Mouse (Mus musculus): ENCODE data around the gene Akt1s1. TPM values are rescaled to one million over a fixed set of nuclear protein-coding genes. Genes with fewer than 3 reads are reported as not detected.
A peak's percentile ranks its signal among the peaks of the same experiment; 100 is the strongest.

The Akt1s1 gene
- polyA plus RNA-seq, 2 experiments, result 10.0 to 25.8 TPM

DNA sequence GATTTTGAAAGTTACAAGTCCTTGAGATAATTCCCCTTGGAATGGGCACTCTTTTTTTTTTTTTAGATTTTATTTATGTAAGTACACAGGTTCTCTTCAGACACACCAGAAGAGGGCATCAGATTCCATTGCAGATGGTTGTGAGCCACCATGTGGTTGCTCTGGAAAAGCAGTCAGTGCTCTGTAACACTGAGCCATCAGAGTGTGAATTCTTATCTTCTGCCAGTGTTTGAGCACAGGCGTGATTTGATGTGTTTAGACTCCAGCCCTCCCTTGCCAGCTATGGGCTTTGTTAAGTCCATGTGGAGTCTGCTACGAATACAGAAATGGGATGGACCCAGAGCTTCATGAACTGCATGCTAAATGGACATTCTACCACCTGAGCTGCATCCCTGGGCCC lies 30.6 kb upstream of the Akt1s1 start:
- H3K9me3 ChIP-seq (ENCODE audit: control insufficient read depth, low read length), result no peaks in the 10 kb centered on the region
- TF ChIP-seq EP300 (IDR thresholded peaks at IDR 0.05; ENCODE audit: low read depth), result no peak
- TF ChIP-seq CTCF (IDR thresholded peaks at IDR 0.05; ENCODE audit: low read depth), result peak; percentile 50
- peak overlapping the region; percentile 82 to 94 for H3K4me3 ChIP-seq (ENCODE audit: insufficient read depth in 1 of 2, low read depth in 2 of 2, low read length in 2 of 2)
- no peak for ATAC-seq (ENCODE audit: insufficient read depth)
- 35% methylated on average over 2 of the region's 2 CpGs for WGBS (ENCODE audit: insufficient replicate concordance)
- no peak overlapping the region; the same call in 1 of the 2 replicates for H3K27ac ChIP-seq
- H3K4me2 ChIP-seq (ENCODE audit: low read depth), result peak overlapping the region; percentile 84
- no peak for DNase-seq (ENCODE audit: low read depth in 3 of 3, low spot score in 3 of 3)
- peaks cover 36 to 58% of the 10 kb centered on the region in 2 experiments for H3K4me1 ChIP-seq (replicated peaks; ENCODE audit: control insufficient read depth in 2 of 2, insufficient read depth in 2 of 2, low read length in 1 of 2)
- no peak overlapping the region; the same call in 1 of the 2 replicates for H3K9ac ChIP-seq (replicated peaks)
- peaks cover 8% of the 10 kb centered on the region; the same call in 1 of the 2 replicates for H3K36me3 ChIP-seq (replicated peaks; ENCODE audit: control insufficient read depth, insufficient read depth, low read depth)
- no peaks in the 10 kb centered on the region for H3K27me3 ChIP-seq (ENCODE audit: control insufficient read depth, insufficient read depth, low read length)

- Histone ChIP-seq H3K27ac (peak overlapping the region; percentile 37), H3K9me3 (ENCODE audit: control insufficient read depth, low read length) (no peaks in the 10 kb centered on the region), H3K27me3 (ENCODE audit: control insufficient read depth, insufficient read depth, low read length) (no peaks in the 10 kb centered on the region), H3K36me3 (replicated peaks; ENCODE audit: control insufficient read depth, insufficient read depth, low read depth) (peaks cover 8% of the 10 kb centered on the region; the same call in 1 of the 2 replicates), H3K4me3 (ENCODE audit: insufficient read depth in 1 of 2, low read depth in 2 of 2, low read length in 2 of 2) (peak overlapping the region; percentile 39 to 82), H3K9ac (replicated peaks) (peak overlapping the region; percentile 55), H3K4me1 (replicated peaks; ENCODE audit: control insufficient read depth in 2 of 2, insufficient read depth in 2 of 2, low read length in 1 of 2) (peaks cover 42 to 64% of the 10 kb centered on the region in 2 experiments), H3K4me2 (ENCODE audit: low read depth) (peak overlapping the region; percentile 84)
- ATAC-seq (ENCODE audit: insufficient read depth), result no peak
- WGBS (ENCODE audit: insufficient replicate concordance), result 43% methylated on average over 6 of the region's 6 CpGs
- DNase-seq (ENCODE audit: low read depth in 3 of 3, low spot score in 3 of 3), result peak in 1 of 3 experiments; percentile 22
- TF ChIP-seq EP300 (IDR thresholded peaks at IDR 0.05; ENCODE audit: low read depth), result peak; percentile 42
- no peak for TF ChIP-seq CTCF (IDR thresholded peaks at IDR 0.05; ENCODE audit: low read depth)
These were observed 30.0 kb upstream of the Akt1s1 start for GRCm38 (mm10) chr7:44818751-44819235.

- WGBS (ENCODE audit: insufficient replicate concordance), result 79% methylated on average over 2 of the region's 2 CpGs
- Histone ChIP-seq H3K36me3 (replicated peaks; ENCODE audit: control insufficient read depth, insufficient read depth, low read depth) (peaks cover 8% of the 10 kb centered on the region; the same call in 1 of the 2 replicates), H3K4me1 (replicated peaks; ENCODE audit: control insufficient read depth in 2 of 2, insufficient read depth in 2 of 2, low read length in 1 of 2) (peaks cover 45 to 67% of the 10 kb centered on the region in 2 experiments), H3K4me3 (ENCODE audit: insufficient read depth in 1 of 2, low read depth in 2 of 2, low read length in 2 of 2) (peak overlapping the region in 1 of 2 experiments; percentile 82; a peak in 2 of 4 replicates), H3K27ac (peak overlapping the region; percentile 36), H3K9me3 (ENCODE audit: control insufficient read depth, low read length) (no peaks in the 10 kb centered on the region), H3K9ac (replicated peaks) (peak overlapping the region; percentile 55), H3K27me3 (ENCODE audit: control insufficient read depth, insufficient read depth, low read length) (no peaks in the 10 kb centered on the region), H3K4me2 (ENCODE audit: low read depth) (peak overlapping the region; percentile 84)
- TF ChIP-seq EP300 (IDR thresholded peaks at IDR 0.05; ENCODE audit: low read depth) (no peak), CTCF (IDR thresholded peaks at IDR 0.05; ENCODE audit: low read depth) (no peak)
- ATAC-seq (ENCODE audit: insufficient read depth) (no peak), DNase-seq (ENCODE audit: low read depth in 3 of 3, low spot score in 3 of 3) (no peak)
These were observed 29.4 kb upstream of the Akt1s1 start for GRCm38 (mm10) chr7:44819391-44819790.

DNA sequence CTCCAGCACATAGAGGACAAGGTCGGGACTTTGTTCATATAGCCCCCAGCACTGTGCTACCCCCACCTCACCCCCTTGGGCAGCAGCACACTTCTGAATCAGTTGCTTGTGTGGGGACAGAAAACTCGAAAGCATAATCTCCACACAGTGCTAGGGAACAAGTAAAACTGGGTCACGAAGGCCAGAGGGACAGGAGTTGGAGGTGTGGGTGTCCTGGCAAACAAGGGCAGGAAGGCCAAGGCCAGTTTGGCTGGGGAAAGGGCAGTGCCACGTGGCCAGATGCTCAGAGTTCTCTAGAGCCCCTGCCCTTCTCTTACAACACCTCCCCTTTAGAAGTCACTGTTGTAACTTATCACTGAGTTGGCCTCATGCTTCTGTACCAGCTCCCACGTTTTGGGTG lies 28.9 kb upstream of the Akt1s1 start:
- Histone ChIP-seq H3K4me1 (replicated peaks; ENCODE audit: control insufficient read depth in 2 of 2, insufficient read depth in 2 of 2, low read length in 1 of 2) (peaks cover 45 to 67% of the 10 kb centered on the region in 2 experiments), H3K36me3 (replicated peaks; ENCODE audit: control insufficient read depth, insufficient read depth, low read depth) (peaks cover 8% of the 10 kb centered on the region; the same call in 1 of the 2 replicates), H3K27me3 (ENCODE audit: control insufficient read depth, insufficient read depth, low read length) (no peaks in the 10 kb centered on the region), H3K4me3 (ENCODE audit: insufficient read depth in 1 of 2, low read depth in 2 of 2, low read length in 2 of 2) (no peak overlapping the region), H3K9me3 (ENCODE audit: control insufficient read depth, low read length) (no peaks in the 10 kb centered on the region), H3K9ac (replicated peaks) (peak overlapping the region; percentile 23; the same call in 1 of the 2 replicates), H3K4me2 (ENCODE audit: low read depth) (peak overlapping the region; percentile 84), H3K27ac (peak overlapping the region; percentile 36)
- TF ChIP-seq CTCF (IDR thresholded peaks at IDR 0.05; ENCODE audit: low read depth) (no peak), EP300 (IDR thresholded peaks at IDR 0.05; ENCODE audit: low read depth) (no peak)
- ATAC-seq (ENCODE audit: insufficient read depth) (no peak), DNase-seq (ENCODE audit: low read depth in 3 of 3, low spot score in 3 of 3) (peak in 1 of 3 experiments; percentile 25)
- 36% methylated on average over 5 of the region's 5 CpGs for WGBS (ENCODE audit: insufficient replicate concordance)

- Histone ChIP-seq H3K4me3 (ENCODE audit: insufficient read depth in 1 of 2, low read depth in 2 of 2, low read length in 2 of 2) (no peak overlapping the region), H3K27ac (no peak overlapping the region; the same call in 1 of the 2 replicates), H3K36me3 (replicated peaks; ENCODE audit: control insufficient read depth, insufficient read depth, low read depth) (peaks cover 8% of the 10 kb centered on the region; the same call in 1 of the 2 replicates), H3K4me1 (replicated peaks; ENCODE audit: control insufficient read depth in 2 of 2, insufficient read depth in 2 of 2, low read length in 1 of 2) (peaks cover 41 to 63% of the 10 kb centered on the region in 2 experiments), H3K4me2 (ENCODE audit: low read depth) (peak overlapping the region; percentile 84; the same call in 1 of the 2 replicates), H3K9me3 (ENCODE audit: control insufficient read depth, low read length) (no peaks in the 10 kb centered on the region), H3K27me3 (ENCODE audit: control insufficient read depth, insufficient read depth, low read length) (no peaks in the 10 kb centered on the region), H3K9ac (replicated peaks) (peak overlapping the region; percentile 18; the same call in 1 of the 2 replicates)
- TF ChIP-seq EP300 (IDR thresholded peaks at IDR 0.05; ENCODE audit: low read depth) (no peak), CTCF (IDR thresholded peaks at IDR 0.05; ENCODE audit: low read depth) (no peak)
- WGBS (ENCODE audit: insufficient replicate concordance), result 61% methylated on average over 3 of the region's 3 CpGs
- DNase-seq (ENCODE audit: low read depth in 3 of 3, low spot score in 3 of 3) (no peak), ATAC-seq (ENCODE audit: insufficient read depth) (no peak)
These were observed 28.3 kb upstream of the Akt1s1 start for GRCm38 (mm10) chr7:44820525-44820924.

All from liver, embryonic 14.5 days (tissue).